ENCODE assay signal across 8 mouse cellular contexts in the genomic region with DNA sequence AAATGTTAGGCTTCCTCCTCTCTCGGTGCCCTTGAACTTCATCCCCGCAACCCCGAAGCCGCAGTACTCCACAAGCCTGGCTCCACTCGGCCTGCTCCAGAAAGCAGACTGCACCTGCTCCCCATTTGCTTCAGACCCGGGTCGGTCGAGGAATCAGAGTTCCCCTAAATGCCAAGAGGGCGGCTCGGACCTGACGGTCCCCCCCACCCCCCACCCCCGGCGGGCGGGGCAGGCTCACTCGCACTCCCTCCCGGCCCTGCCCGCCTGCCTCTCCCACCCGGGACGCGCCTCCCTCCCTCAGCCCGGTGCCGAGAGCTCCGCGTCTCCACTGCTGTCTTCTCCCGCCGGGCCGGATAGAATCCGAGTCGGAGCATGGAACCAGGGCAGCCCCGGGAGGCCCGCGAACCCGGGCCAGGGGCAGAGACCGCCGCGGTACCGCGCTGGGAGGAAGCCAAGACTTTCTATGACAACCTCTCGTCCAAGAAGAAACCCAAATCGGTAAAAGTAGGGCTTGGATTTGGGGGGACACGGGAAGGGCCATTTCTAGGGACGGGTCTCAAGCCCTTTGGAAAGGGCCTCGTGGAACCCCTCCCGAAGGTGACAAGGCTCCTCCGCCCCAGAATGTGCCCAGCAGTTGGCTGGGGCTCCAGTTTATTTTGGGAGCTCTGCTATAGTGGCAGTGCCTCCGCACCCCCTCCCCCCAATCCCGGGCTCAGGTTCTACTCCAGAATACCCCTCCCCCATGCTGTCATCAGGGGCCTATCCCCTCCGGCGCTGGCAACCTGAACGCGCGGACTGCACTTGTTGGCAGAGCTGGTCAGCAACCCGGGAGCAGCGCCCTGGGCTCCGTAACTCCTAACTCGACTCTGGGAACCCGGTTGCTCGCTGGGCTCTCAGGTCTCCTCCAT. TPM values are rescaled to one million over a fixed set of nuclear protein-coding genes. Genes with fewer than 3 reads are reported as not detected.
DNase-seq lines count a peak whose midpoint lies in the region; ATAC-seq and TF ChIP-seq lines count a peak whose summit lies in the region.

A gene (plus strand): TSS at position 319 of the 908 bp plus-strand sequence.

- H3K27me3 ChIP-seq in hindbrain, embryonic 13.5 days = peaks cover 67% of the 10 kb centered on the region
- H3K27me3 ChIP-seq in limb, embryonic 11.5 days (ENCODE audit: control insufficient read depth, insufficient read depth, low read length) = peaks cover 27% of the 10 kb centered on the region
- peaks cover 5% of the 10 kb centered on the region; the same call in 1 of the 2 replicates for H3K27me3 ChIP-seq in midbrain, postnatal 0 days (ENCODE audit: insufficient read depth, low read length)

- no peaks in the 10 kb centered on the region for H3K9me3 ChIP-seq in hindbrain, embryonic 13.5 days
- no peaks in the 10 kb centered on the region for H3K9me3 ChIP-seq in limb, embryonic 11.5 days (ENCODE audit: control insufficient read depth, low read length)
- no peaks in the 10 kb centered on the region for H3K9me3 ChIP-seq in midbrain, postnatal 0 days (ENCODE audit: low read length)

- peak; percentile 52 for ATAC-seq in hindbrain, embryonic 13.5 days (ENCODE audit: low FRiP score)
- ATAC-seq in limb, embryonic 11.5 days (ENCODE audit: insufficient number of reproducible peaks, low FRiP score, low TSS enrichment, low read depth) = peak; percentile 26; the same call in 1 of the 2 replicates
- peak; percentile 63 for ATAC-seq in midbrain, postnatal 0 days (ENCODE audit: low FRiP score)
- no peak for ATAC-seq in erythroid progenitor cell, adult 5-6 weeks (replicated peaks; ENCODE audit: low FRiP score, poor library complexity, severe bottlenecking)

- intact Hi-C loops in gastrocnemius, adult 2 months (cut with DNase I) = no loop called here

- H3K9ac ChIP-seq in hindbrain, embryonic 13.5 days = peak within 1 kb of the TSS; percentile 72
- H3K9ac ChIP-seq in limb, embryonic 11.5 days (ENCODE audit: low read length) = no peak within 1 kb of the TSS
- peak within 1 kb of the TSS; percentile 37; the same call in 1 of the 2 replicates for H3K9ac ChIP-seq in midbrain, postnatal 0 days (replicated peaks; ENCODE audit: low read length, poor library complexity, severe bottlenecking)

- peak in 1 of 2 experiments; percentile 46 for DNase-seq in left cerebral cortex, adult 18-20 months (ENCODE audit: low spot score in 2 of 2)
- no peak for DNase-seq in left cerebral cortex, adult 9 months (ENCODE audit: low spot score in 2 of 2)
- DNase-seq in cerebellum, adult 9-10 months = peak; percentile 78
- DNase-seq in gastrocnemius, adult 2 months = peak; percentile 92
- peak; percentile 58 for DNase-seq in limb, embryonic 11.5 days (ENCODE audit: low spot score)
- no peak for DNase-seq in midbrain, postnatal 0 days (ENCODE audit: low spot score)

- peak within 1 kb of the TSS; percentile 79 for H3K4me3 ChIP-seq in gastrocnemius, adult 2 months
- peak within 1 kb of the TSS; percentile 42 for H3K4me3 ChIP-seq in hindbrain, embryonic 13.5 days
- peak within 1 kb of the TSS; percentile 29 for H3K4me3 ChIP-seq in limb, embryonic 11.5 days (ENCODE audit: low read depth, low read length)
- peak within 1 kb of the TSS; percentile 37 for H3K4me3 ChIP-seq in midbrain, postnatal 0 days (ENCODE audit: low read depth, low read length)

- H3K4me1 ChIP-seq in hindbrain, embryonic 13.5 days (replicated peaks) = peaks cover 14% of the 10 kb centered on the region
- H3K4me1 ChIP-seq in limb, embryonic 11.5 days (ENCODE audit: control insufficient read depth, insufficient read depth, low read length) = 0 out of 2 replicates have a peak, but pooled peaks cover 8% of the 10 kb centered on the region
- peaks cover 3% of the 10 kb centered on the region; the same call in 1 of the 2 replicates for H3K4me1 ChIP-seq in midbrain, postnatal 0 days (ENCODE audit: insufficient read depth, low read length)

- no peaks in the 10 kb centered on the region for H3K36me3 ChIP-seq in hindbrain, embryonic 13.5 days
- H3K36me3 ChIP-seq in limb, embryonic 11.5 days (ENCODE audit: control insufficient read depth, insufficient read depth, low read length) = no peaks in the 10 kb centered on the region
- H3K36me3 ChIP-seq in midbrain, postnatal 0 days (ENCODE audit: insufficient read depth, low read length) = no peaks in the 10 kb centered on the region

- peak within 1 kb of the TSS; percentile 76 for H3K4me2 ChIP-seq in hindbrain, embryonic 13.5 days
- H3K4me2 ChIP-seq in limb, embryonic 11.5 days (ENCODE audit: low read depth, severe bottlenecking) = peak within 1 kb of the TSS; percentile 64
- peak within 1 kb of the TSS; percentile 69 for H3K4me2 ChIP-seq in midbrain, postnatal 0 days (ENCODE audit: low read depth, low read length, poor library complexity, severe bottlenecking)

- peak within 1 kb of the TSS; percentile 90 for H3K27ac ChIP-seq in gastrocnemius, adult 2 months
- no peak within 1 kb of the TSS for H3K27ac ChIP-seq in hindbrain, embryonic 13.5 days
- no peak within 1 kb of the TSS for H3K27ac ChIP-seq in limb, embryonic 11.5 days (replicated peaks; ENCODE audit: low read depth, low read length)
- no peak within 1 kb of the TSS for H3K27ac ChIP-seq in midbrain, postnatal 0 days (ENCODE audit: low read depth, low read length)

- WGBS in hindbrain, embryonic 13.5 days = 1% methylated on average over 58 of the region's 58 CpGs
- WGBS in limb, embryonic 11.5 days = 1% methylated on average over 56 of the region's 58 CpGs
- 2% methylated on average over 54 of the region's 58 CpGs for WGBS in midbrain, postnatal 0 days

- TF ChIP-seq CTCF in gastrocnemius, adult 2 months (IDR thresholded peaks at IDR 0.05) = no peak
- no peak for TF ChIP-seq CTCF in midbrain, postnatal 0 days (IDR thresholded peaks at IDR 0.05)

RNA-seq across cellular contexts. Expression of the gene that starts here (rescaled TPM):
- 10 to 100 TPM; 10.5 to 13.4 TPM for total RNA-seq in left cerebral cortex, adult 18-20 months (2021)
- total RNA-seq in gastrocnemius, adult 2 months (2021) = 10 to 100 TPM; 38.8 to 53.4 TPM
- not detected in 2 replicates for polyA plus RNA-seq in hindbrain, embryonic 13.5 days (2015; fragmentation: Nextera tagmentation; extraction: Ambion mirVana)
- not detected in 2 replicates for polyA plus RNA-seq in limb, embryonic 11.5 days (2014; fragmentation: Nextera tagmentation; extraction: Ambion mirVana)
- 1.9 and 2.4 TPM in 2 replicates for total RNA-seq in midbrain, postnatal 0 days (2014; rRNA removed)
- 0.33 and 0.45 TPM in 2 replicates for polyA plus RNA-seq in midbrain, postnatal 0 days (2015; fragmentation: Nextera tagmentation; extraction: Ambion mirVana)
- not detected in 2 replicates for total RNA-seq in erythroid progenitor cell, adult 5-6 weeks (2015; ENCODE audit: low replicate concordance)
- not detected in 2 replicates for total RNA-seq in erythroid progenitor cell, adult 5-6 weeks (2017; ENCODE audit: low replicate concordance)

Comparison
In these comparisons a context has a peak if more than half of its experiments do, and no peak if none do; other contexts are left out.
1. Peak in ATAC-seq, H3K4me3 ChIP-seq, H3K9ac ChIP-seq and H3K4me2 ChIP-seq in hindbrain, embryonic 13.5 days; RNA of the gene not detected or under 1 TPM.
2. Peak in DNase-seq, ATAC-seq, H3K4me3 ChIP-seq and H3K4me2 ChIP-seq in limb, embryonic 11.5 days; RNA of the gene not detected or under 1 TPM.
3. DNase-seq: peak in cerebellum, adult 9-10 months (single experiment) and gastrocnemius, adult 2 months (single experiment); none in left cerebral cortex, adult 9 months (0 of 2) and midbrain, postnatal 0 days (single experiment).
4. H3K4me3 ChIP-seq: peak in every context shown above with its lines; median percentile 79 in gastrocnemius, adult 2 months; 42 in hindbrain, embryonic 13.5 days; 37 in midbrain, postnatal 0 days; 29 in limb, embryonic 11.5 days.
5. Peak in every context shown above with its lines, with median percentiles within 50 percentile points of each other: H3K4me2 ChIP-seq.